Mouse (Mus musculus) embryonic facial prominence, embryonic 14.5 days (tissue): ENCODE data around the gene Rgl2. TPM values are rescaled to one million over a fixed set of nuclear protein-coding genes. Genes with fewer than 3 reads are reported as not detected.
A peak's percentile ranks its signal among the peaks of the same experiment; 100 is the strongest.

Experiments used
- ATAC-seq: fragments of 200-750 bp; cut with Nextera tagmentation; 2 replicates; pipeline ENCODE4 v1.8.0; 2017; ENCODE audit warnings: low read depth, moderate number of reproducible peaks, moderate TSS enrichment
- DNase-seq: peaks from one replicate; pipeline ENCODE4 v3.0.0-alpha.2; 2015; ENCODE audit warnings: low spot score
- H3K27ac ChIP-seq: fragments of 300-500 bp; sonication (generic); replicated peaks from 2 replicates; pipeline ENCODE4 v1.5.1; 2014; ENCODE audit warnings: low read depth, mild to moderate bottlenecking, low read length, moderate library complexity
- H3K27me3 ChIP-seq: fragments of 300-500 bp; sonication (generic); replicated peaks from 2 replicates; pipeline ENCODE4 v1.6.1; 2014; ENCODE audit warnings: low read length; ENCODE audit not compliant: control insufficient read depth, insufficient read depth
- H3K36me3 ChIP-seq: fragments of 300-500 bp; sonication (generic); 2 replicates; pipeline ENCODE4 v1.6.1; 2014; ENCODE audit warnings: low read length, mixed read lengths; ENCODE audit not compliant: control insufficient read depth, insufficient read depth
- H3K4me1 ChIP-seq: fragments of 300-500 bp; sonication (generic); 2 replicates; pipeline ENCODE4 v1.6.1; 2014; ENCODE audit warnings: antibody characterized with exemption, low read length; ENCODE audit not compliant: control insufficient read depth, insufficient read depth
- H3K4me2 ChIP-seq: fragments of 300-500 bp; sonication (generic); 2 replicates; pipeline ENCODE4 v1.6.1; 2014; ENCODE audit warnings: low read depth, mild to moderate bottlenecking, low read length, moderate library complexity, mixed read lengths
- H3K4me3 ChIP-seq: fragments of 300-500 bp; sonication (generic); 2 replicates; pipeline ENCODE4 v1.5.1; 2014; ENCODE audit warnings: low read depth, mild to moderate bottlenecking, low read length
- H3K9ac ChIP-seq: fragments of 300-500 bp; sonication (generic); 2 replicates; pipeline ENCODE4 v1.6.1; 2014; ENCODE audit warnings: low read depth, mild to moderate bottlenecking, low read length, moderate library complexity, mixed read lengths
- H3K9me3 ChIP-seq: fragments of 300-500 bp; sonication (generic); 2 replicates; pipeline ENCODE4 v1.6.1; 2016; ENCODE audit warnings: low read length; ENCODE audit not compliant: control insufficient read depth
- WGBS: fragments of 180-500 bp; shearing (Covaris S2); extraction: QIAGEN DNeasy Blood & Tissue Kit; methylation state at CpG from one replicate; pipeline ENCODE4 v1.1.7; 2014; 5-methylcytosine and 5-hydroxymethylcytosine counted together
- polyA plus RNA-seq: library from polyadenylated mRNA; unstranded; fragments of >200 nt; fragmentation: Nextera tagmentation; extraction: Ambion mirVana; gene quantifications from 2 replicates; pipeline ENCODE4 v1.2.1, GENCODE M21; 2014

The Rgl2 gene
- polyA plus RNA-seq, 1 experiment from 2014 or later: 34.5 TPM

DNA sequence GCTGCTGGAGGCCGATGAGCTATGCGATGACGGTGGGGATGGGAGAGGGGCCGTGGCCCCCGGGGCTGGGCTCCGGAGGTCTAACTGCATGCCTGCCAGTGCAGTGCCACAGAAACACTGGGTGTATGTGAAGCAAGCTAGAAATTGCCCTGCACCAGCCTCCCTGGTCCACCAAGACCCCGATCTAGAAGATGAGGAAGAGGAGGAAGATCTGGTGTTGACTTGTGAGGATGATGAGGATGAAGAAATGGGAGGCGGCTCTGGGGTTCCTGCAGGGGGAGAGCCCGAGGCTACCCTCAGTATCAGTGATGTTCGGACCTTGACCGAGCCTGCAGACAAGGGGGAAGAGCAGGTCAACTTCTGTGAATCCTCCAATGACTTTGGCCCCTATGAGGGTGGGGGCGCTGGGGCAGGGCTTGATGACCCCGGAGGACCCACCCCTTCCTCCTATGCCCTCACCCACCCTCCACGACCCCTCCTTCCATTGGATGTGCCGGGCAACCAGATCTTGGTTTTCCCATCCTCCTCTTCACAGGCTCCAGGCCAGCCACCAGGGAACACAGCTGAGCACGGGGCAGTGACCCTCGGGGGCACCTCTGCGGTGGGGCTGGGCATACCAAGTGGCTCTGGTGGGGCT, 11.6 kb upstream of the Rgl2 start:
- ATAC-seq: no peak
- Histone ChIP-seq H3K4me2 (no peak overlapping the region), H3K4me3 (no peak overlapping the region), H3K27ac (no peak overlapping the region), H3K27me3 (no peaks in the 10 kb centered on the region), H3K9ac (no peak overlapping the region), H3K9me3 (no peaks in the 10 kb centered on the region), H3K36me3 (peaks cover 32% of the 10 kb centered on the region), H3K4me1 (peaks cover 10% of the 10 kb centered on the region)
- no peak for DNase-seq
- 82% methylated on average over 18 of the region's 18 CpGs for WGBS

DNA sequence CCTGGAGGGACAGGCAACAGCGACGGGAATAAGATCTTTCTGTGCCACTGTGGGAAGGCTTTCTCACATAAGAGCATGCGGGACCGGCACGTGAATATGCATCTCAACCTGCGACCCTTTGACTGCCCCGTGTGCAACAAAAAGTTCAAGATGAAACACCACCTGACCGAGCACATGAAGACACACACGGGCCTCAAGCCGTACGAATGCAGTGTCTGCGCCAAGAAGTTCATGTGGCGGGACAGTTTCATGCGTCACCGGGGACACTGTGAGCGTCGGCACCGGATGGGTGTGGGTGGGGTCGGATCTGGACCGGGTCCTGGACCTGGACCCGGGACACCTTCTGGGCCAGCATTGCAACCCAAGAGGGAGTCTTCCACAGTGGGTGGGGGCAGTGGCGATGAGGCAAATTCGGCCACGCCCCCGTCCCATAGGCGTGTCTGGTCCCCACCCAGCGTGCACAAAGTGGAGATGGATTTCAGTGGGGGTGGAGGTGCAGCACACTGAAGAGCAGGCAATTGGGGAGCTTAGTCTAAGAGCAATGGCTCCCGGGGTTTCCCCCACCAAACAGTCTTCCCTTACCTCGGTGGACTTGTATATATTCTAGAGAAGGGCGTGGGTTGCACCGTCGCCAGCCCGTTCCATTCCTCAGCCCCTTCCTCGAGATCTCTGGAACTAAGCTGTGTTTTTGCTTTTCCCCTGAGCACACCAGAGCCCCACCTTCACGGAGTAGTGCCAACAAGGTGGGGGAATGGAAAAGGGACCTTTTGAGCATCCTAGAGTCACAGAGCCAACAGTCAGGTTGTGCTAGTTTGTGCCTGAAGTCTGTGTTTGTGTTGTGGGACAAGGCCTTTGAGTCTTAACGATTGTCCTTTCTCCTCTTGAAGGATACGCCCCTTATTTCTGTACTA, 10.8 kb upstream of the Rgl2 start:
- Histone ChIP-seq H3K9me3 (no peaks in the 10 kb centered on the region), H3K36me3 (peaks cover 26% of the 10 kb centered on the region), H3K9ac (no peak overlapping the region; the same call in 1 of the 2 replicates), H3K4me2 (peak overlapping the region; percentile 97), H3K27me3 (no peaks in the 10 kb centered on the region), H3K4me3 (peak overlapping the region; percentile 66), H3K4me1 (peaks cover 10% of the 10 kb centered on the region), H3K27ac (0 out of 2 replicates have a peak overlapping the region, but pooled peaks have one; percentile 46)
- ATAC-seq (no peak), DNase-seq (no peak)
- WGBS: 61% methylated on average over 32 of the region's 37 CpGs

- H3K27ac ChIP-seq: peak overlapping the region; percentile 46
- H3K4me2 ChIP-seq: peak overlapping the region; percentile 97
- H3K27me3 ChIP-seq: no peaks in the 10 kb centered on the region
- peaks cover 15% of the 10 kb centered on the region; the same call in 1 of the 2 replicates for H3K36me3 ChIP-seq
- peak; percentile 69 for DNase-seq
- WGBS: under 1% methylated on average over 48 of the region's 52 CpGs
- peak overlapping the region; percentile 68 for H3K9ac ChIP-seq
- H3K4me3 ChIP-seq: peak overlapping the region; percentile 66
- H3K4me1 ChIP-seq: peaks cover 10% of the 10 kb centered on the region
- no peaks in the 10 kb centered on the region for H3K9me3 ChIP-seq
- ATAC-seq: no peak
These were observed 9.7 kb upstream of the Rgl2 start for GRCm38 (mm10) chr17:33919351-33920281.

- Histone ChIP-seq H3K9me3 (no peaks in the 10 kb centered on the region), H3K27ac (no peak overlapping the region; the same call in 1 of the 2 replicates), H3K36me3 (peaks cover 9% of the 10 kb centered on the region; the same call in 1 of the 2 replicates), H3K27me3 (no peaks in the 10 kb centered on the region), H3K4me3 (peak overlapping the region; percentile 66), H3K9ac (peak overlapping the region; percentile 68), H3K4me1 (peaks cover 5% of the 10 kb centered on the region), H3K4me2 (peak overlapping the region; percentile 97)
- ATAC-seq (peak; percentile 17; the same call in 1 of the 2 replicates), DNase-seq (peak; percentile 89)
- 1% methylated on average over 36 of the region's 36 CpGs for WGBS
These were observed 8.9 kb upstream of the Rgl2 start for GRCm38 (mm10) chr17:33920282-33921097.

DNA sequence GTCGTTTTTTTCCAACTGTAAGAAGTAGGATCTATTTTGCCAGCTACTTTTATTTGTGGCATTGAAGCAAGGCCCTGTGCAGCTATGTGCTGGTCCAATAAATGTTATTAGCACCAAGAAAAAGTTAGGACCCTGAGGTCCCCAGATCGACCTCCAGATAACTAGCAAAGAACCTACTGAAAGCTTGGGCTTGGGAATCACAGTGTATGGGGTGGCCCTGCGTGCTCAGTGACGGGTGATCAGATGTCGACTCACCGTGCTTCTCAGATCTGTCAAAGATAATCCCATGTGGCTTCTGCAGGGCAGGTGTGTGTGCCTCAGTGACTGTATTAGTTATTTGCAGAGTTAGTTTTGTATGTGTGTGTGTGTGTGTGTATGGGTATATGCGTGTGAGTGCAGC, 8.0 kb upstream of the Rgl2 start:
- Histone ChIP-seq H3K4me1 (peaks cover 5% of the 10 kb centered on the region), H3K27ac (no peak overlapping the region), H3K4me3 (no peak overlapping the region), H3K9me3 (no peaks in the 10 kb centered on the region), H3K4me2 (no peak overlapping the region), H3K9ac (no peak overlapping the region), H3K27me3 (no peaks in the 10 kb centered on the region), H3K36me3 (peaks cover 14% of the 10 kb centered on the region; the same call in 1 of the 2 replicates)
- ATAC-seq (no peak), DNase-seq (no peak)
- WGBS: 76% methylated on average over 7 of the region's 7 CpGs

- Histone ChIP-seq H3K4me3 (no peak overlapping the region), H3K9ac (no peak overlapping the region), H3K9me3 (no peaks in the 10 kb centered on the region), H3K4me1 (peaks cover 5% of the 10 kb centered on the region), H3K36me3 (peaks cover 16% of the 10 kb centered on the region), H3K27me3 (no peaks in the 10 kb centered on the region), H3K4me2 (no peak overlapping the region), H3K27ac (no peak overlapping the region)
- WGBS: 87% methylated on average over 7 of the region's 10 CpGs
- DNase-seq (no peak), ATAC-seq (no peak)
These were observed 4.6 kb upstream of the Rgl2 start for GRCm38 (mm10) chr17:33924577-33925283.

GRCm38 (mm10) chr17:33925406-33926116, 3.8 kb upstream of the Rgl2 start:
- Histone ChIP-seq H3K4me2 (no peak overlapping the region), H3K4me3 (no peak overlapping the region), H3K27me3 (no peaks in the 10 kb centered on the region), H3K27ac (no peak overlapping the region), H3K36me3 (peaks cover 16% of the 10 kb centered on the region), H3K4me1 (peaks cover 5% of the 10 kb centered on the region), H3K9me3 (no peaks in the 10 kb centered on the region), H3K9ac (no peak overlapping the region)
- DNase-seq: no peak
- 86% methylated on average over 21 of the region's 21 CpGs for WGBS
- no peak for ATAC-seq
